Mouse (Mus musculus) bone marrow macrophage, adult 2 months (primary cell): Measurements from ENCODE around the gene Tmem259.

Experiments
- CTCF ChIP-seq: IDR thresholded peaks from 2 replicates; pipeline ENCODE4 v1.5.1; 2012; ENCODE audit warnings: low read depth, mild to moderate bottlenecking, low read length, moderate library complexity
- POLR2A ChIP-seq: IDR thresholded peaks from 2 replicates; pipeline ENCODE4 v1.6.1; 2012; ENCODE audit warnings: mild to moderate bottlenecking, low read depth, low read length, borderline replicate concordance

GRCm38 (mm10) chr10:79937775-79938526 is 46.2 kb downstream of the Tmem259 start:
- TF ChIP-seq CTCF (no peak), POLR2A (no peak)
